Mouse (Mus musculus) ES-E14 (cell line): Measurements from ENCODE around the gene Tnfrsf13c.

ENCODE experiments used
- HCFC1 ChIP-seq: IDR thresholded peaks from 2 replicates; pipeline ENCODE4 v1.6.1; 2012; ENCODE audit warnings: low read length, inconsistent platforms, borderline replicate concordance; ENCODE audit not compliant: insufficient read depth
- ZNF384 ChIP-seq: IDR thresholded peaks from 2 replicates; pipeline ENCODE4 v1.6.1; 2012; ENCODE audit warnings: low read depth, low read length, inconsistent platforms

- TF ChIP-seq HCFC1 = no peak
- TF ChIP-seq ZNF384 = no peak
Measured at GRCm38 (mm10) chr15:82235661-82236060, 11.5 kb upstream of the Tnfrsf13c start.
